Mouse (Mus musculus) spleen, adult 2 months (tissue): ENCODE measurements around the gene Dnah7b. TPM values are rescaled to one million over a fixed set of nuclear protein-coding genes. Genes with fewer than 3 reads are reported as not detected.
"Not testable (repeated sequence)": the region's sequence is repeated elsewhere in the genome, so short reads cannot be mapped to it uniquely, and the experiment has no call there.

Experiments
- DNase-seq, 2 experiments: peaks; one replicate each; pipeline versions ENCODE4 v3.0.0 to v3.0.0-alpha.2; 2012 to 2021; ENCODE audit warnings: low spot score in 2 of 2, low read depth in 1 of 2
- H3K27ac ChIP-seq: fragments of 200-500 bp; 2 replicates; pipeline ENCODE4 v1.5.1; 2012; ENCODE audit warnings: low read length, inconsistent platforms; ENCODE audit not compliant: insufficient read depth
- H3K27me3 ChIP-seq: fragments of 200-500 bp; 2 replicates; pipeline ENCODE4 v1.6.1; 2012; ENCODE audit warnings: mild to moderate bottlenecking, moderate library complexity, low read length, inconsistent platforms; ENCODE audit not compliant: control insufficient read depth, insufficient read depth
- H3K36me3 ChIP-seq: fragments of 200-500 bp; 2 replicates; pipeline ENCODE4 v1.6.1; 2012; ENCODE audit warnings: mild to moderate bottlenecking, low read length, inconsistent platforms; ENCODE audit not compliant: control insufficient read depth, insufficient read depth
- H3K4me1 ChIP-seq: fragments of 200-500 bp; 2 replicates; pipeline ENCODE4 v1.6.1; 2011; ENCODE audit warnings: inconsistent platforms; ENCODE audit not compliant: control insufficient read depth, insufficient read depth, insufficient read length
- H3K4me3 ChIP-seq: fragments of 200-500 bp; 2 replicates; pipeline ENCODE4 v1.5.1; 2011; ENCODE audit warnings: mild to moderate bottlenecking, inconsistent platforms; ENCODE audit not compliant: insufficient read depth, insufficient read length; ENCODE audit errors: extremely low read depth
- CTCF ChIP-seq: fragments of 200-500 bp; IDR thresholded peaks from 2 replicates; pipeline ENCODE4 v1.5.1; 2011; ENCODE audit warnings: mild to moderate bottlenecking, inconsistent platforms; ENCODE audit not compliant: insufficient read depth, insufficient read length, insufficient replicate concordance; ENCODE audit errors: extremely low read depth
- POLR2A ChIP-seq: fragments of 200-500 bp; IDR thresholded peaks from 2 replicates; pipeline ENCODE4 v1.6.1; 2011; ENCODE audit warnings: low read depth, low read length, inconsistent platforms
- WGBS: fragments of 180-500 bp; shearing (Covaris S2); methylation state at CpG from one replicate; pipeline ENCODE4 v1.1.7; 2018; 5-methylcytosine and 5-hydroxymethylcytosine counted together
- polyA plus RNA-seq: library from polyadenylated mRNA; depleted of rRNA; stranded (reverse); fragments of >200 nt; gene quantifications from 2 replicates; pipeline ENCODE4 v1.2.3, GENCODE M21; 2012

Dnah7b gene
- polyA plus RNA-seq, 1 experiment = 0.06 TPM

DNA sequence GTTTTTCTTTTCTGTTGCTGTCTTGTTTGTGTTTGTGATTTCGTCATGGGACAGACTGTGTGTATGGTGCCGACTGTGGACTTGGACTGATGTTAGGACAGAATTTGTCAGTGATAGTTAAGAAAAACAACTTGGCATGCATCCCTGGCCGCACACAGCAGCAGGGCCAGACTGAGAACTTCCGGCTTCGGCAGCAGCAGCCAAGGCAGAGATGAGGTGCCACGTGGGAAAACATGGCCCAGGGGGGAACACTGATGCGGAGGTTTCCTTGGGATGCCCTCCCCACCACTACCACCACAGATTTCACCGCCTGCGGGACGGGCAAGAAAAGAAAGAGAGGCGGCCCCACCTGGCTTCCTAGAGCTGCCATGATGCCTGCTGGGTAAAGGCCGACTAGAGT, 205.8 kb downstream of the Dnah7b start:
- Histone ChIP-seq H3K27ac (no peak overlapping the region), H3K27me3 (no peaks in the 10 kb centered on the region), H3K4me3 (no peak overlapping the region), H3K36me3 (no peaks in the 10 kb centered on the region), H3K4me1 (no peaks in the 10 kb centered on the region)
- no peak for DNase-seq
- no peak for TF ChIP-seq POLR2A
- no peak for TF ChIP-seq CTCF
- WGBS = 84% methylated on average over 12 of the region's 12 CpGs

DNA sequence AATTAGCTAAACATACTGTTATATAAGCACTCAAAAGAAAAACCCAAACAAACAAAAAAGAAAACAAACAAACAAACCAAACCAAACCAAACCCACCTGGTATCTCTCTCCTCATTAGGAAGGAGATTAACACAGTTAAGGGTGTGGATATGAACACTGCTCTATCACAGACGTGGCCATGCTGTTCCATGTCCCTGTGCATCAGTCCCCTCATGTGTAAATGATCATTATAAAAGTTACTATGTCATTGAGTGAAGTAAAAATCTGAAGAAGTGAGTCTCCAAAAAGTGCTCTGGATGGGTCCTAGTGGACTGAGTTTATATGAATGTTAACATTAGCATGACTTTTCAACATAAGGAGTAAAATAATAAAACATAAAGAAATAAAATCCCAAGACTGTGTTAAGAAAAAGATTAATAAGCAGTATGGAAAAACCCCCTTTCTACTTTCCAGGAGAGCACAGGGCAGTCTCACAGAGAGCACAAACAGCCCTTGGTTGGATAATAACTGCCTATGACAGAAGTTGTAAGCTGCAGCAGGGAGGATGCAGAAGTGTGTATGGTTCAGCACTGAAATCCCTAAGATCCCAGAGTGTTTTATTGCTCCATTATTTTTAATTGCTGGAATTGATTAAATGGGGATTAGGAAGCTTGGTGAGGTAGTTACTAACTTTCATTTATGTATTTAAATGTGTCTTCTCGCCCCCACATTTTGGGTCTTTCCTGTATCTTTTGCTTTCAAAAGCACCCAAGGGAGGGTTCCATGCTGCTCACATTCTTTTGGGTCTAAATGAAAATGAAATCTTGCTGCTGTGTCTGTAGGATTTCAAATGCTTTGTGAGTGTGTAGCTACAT, 212.2 kb downstream of the Dnah7b start:
- not testable (repeated sequence) for H3K4me3 ChIP-seq, DNase-seq, H3K27ac ChIP-seq, H3K27me3 ChIP-seq, H3K4me1 ChIP-seq, H3K36me3 ChIP-seq
- 77% methylated on average over 2 of the region's 2 CpGs for WGBS

- H3K27me3 ChIP-seq, H3K4me1 ChIP-seq, H3K36me3 ChIP-seq, H3K4me3 ChIP-seq, DNase-seq, H3K27ac ChIP-seq: not testable (repeated sequence)
- WGBS = 84% methylated on average over 1 of the region's 1 CpGs
Observed at GRCm38 (mm10) chr1:46278911-46279565, 212.9 kb downstream of the Dnah7b start.

GRCm38 (mm10) chr1:46294451-46294850, 228.3 kb downstream of the Dnah7b start:
- H3K27ac ChIP-seq, H3K4me1 ChIP-seq, H3K4me3 ChIP-seq, H3K27me3 ChIP-seq, H3K36me3 ChIP-seq, DNase-seq: not testable (repeated sequence)
- 87% methylated on average over 2 of the region's 2 CpGs for WGBS

GRCm38 (mm10) chr1:46325942-46326341, 259.8 kb downstream of the Dnah7b start:
- H3K27ac ChIP-seq, H3K27me3 ChIP-seq, H3K4me3 ChIP-seq, H3K36me3 ChIP-seq, H3K4me1 ChIP-seq, DNase-seq: not testable (repeated sequence)

- H3K27ac ChIP-seq, DNase-seq, H3K27me3 ChIP-seq, H3K4me3 ChIP-seq, H3K4me1 ChIP-seq, H3K36me3 ChIP-seq: not testable (repeated sequence)
- 77% methylated on average over 3 of the region's 3 CpGs for WGBS
Observed at GRCm38 (mm10) chr1:46345301-46345700, 279.2 kb downstream of the Dnah7b start.

- 95% methylated on average over 3 of the region's 3 CpGs for WGBS
- DNase-seq, H3K36me3 ChIP-seq, H3K27me3 ChIP-seq, H3K4me1 ChIP-seq, H3K27ac ChIP-seq, H3K4me3 ChIP-seq: not testable (repeated sequence)
Observed at GRCm38 (mm10) chr1:46380641-46381040, 314.5 kb downstream of the Dnah7b start.

DNA sequence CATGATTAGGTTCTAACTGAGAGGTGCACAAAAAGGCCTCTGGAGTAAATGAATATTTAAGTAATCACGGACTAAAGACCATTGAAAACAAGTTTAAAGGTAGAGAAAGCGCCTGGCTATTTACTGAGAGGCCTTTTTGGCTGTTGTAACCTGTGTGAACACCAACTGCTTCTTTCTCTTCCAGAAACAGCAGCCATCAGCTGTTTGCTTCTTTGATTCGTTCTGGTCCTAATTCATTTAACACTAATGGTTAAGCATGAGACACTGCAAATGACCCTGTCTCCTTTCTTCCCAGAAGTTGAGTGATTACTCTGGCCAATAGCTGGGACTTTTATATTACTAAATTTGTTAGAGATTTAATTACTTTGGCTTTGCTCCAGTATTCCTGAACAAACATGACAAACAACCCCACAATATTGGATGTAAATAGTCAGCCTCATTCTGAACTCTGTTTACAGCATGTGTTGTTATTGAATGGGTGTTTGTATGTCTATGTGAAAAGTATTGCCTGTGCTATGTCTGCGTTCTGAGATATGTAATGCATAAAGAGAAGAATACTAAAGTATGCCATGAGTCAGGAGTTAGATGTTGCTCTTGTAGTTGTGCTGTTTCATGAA, 328.7 kb downstream of the Dnah7b start:
- H3K4me3 ChIP-seq, DNase-seq, H3K4me1 ChIP-seq, H3K36me3 ChIP-seq, H3K27me3 ChIP-seq, H3K27ac ChIP-seq: not testable (repeated sequence)
- 80% methylated on average over 3 of the region's 4 CpGs for WGBS
